Mouse (Mus musculus) C3H10T1/2 (cell line): ENCODE data around the gene Smad9. TPM values are rescaled to one million over a fixed set of nuclear protein-coding genes. Genes with fewer than 3 reads are reported as not detected.

Source experiments
- polyA plus RNA-seq, 2 experiments: library from polyadenylated mRNA; unstranded; fragments of >200 nt; fragmentation: generic; extraction: Trizol; gene quantifications; one replicate each; pipeline ENCODE4 v1.2.1; 2012; ENCODE audit warnings: missing spikeins in 2 of 2

The Smad9 gene
- polyA plus RNA-seq, result under 1 TPM; 0.49 to 0.96 TPM

DNA sequence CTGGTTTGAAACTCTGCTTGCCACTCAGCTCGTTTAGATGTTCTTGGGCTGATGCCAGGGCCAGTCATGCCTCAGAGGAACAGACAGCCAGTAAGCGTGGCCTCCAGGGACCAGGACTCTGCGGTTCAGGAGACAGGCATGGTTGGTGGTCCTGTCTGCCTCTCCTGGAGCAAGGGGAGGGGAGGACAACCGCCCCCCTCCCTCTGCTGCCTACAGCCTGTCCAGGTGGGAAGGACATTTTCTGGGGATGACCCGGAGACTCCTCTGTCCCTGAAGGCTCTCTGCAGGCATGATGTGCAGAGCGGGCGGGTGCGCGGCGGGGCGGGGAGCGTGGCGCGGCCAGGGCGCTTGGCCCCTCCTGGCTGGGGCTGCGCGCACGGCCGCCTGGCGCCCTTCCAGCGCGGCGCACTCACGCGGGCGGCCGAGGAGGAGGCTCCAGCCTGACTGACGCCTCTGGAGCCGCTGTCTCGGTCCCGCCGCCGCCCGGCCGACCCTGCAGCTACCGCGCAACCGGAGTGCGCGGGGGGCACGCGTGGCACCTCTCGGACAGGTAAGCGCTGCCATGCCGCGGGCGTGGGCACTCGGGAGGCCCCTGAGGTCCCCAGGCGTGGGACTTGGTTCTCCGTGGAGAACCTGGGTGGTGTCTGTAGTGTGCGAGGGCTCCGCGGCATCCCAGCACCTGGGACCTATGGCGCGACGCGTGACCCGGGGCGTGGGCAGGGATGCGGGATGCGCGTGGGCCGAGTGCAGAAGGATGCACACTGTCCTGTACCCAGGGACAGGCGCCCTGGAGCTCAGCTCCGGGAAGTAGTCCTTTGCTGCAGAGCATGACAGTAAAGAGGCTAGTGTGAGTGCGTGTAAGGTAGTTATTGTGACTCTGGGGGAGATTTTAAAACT is at the start of gene Smad9:
Smad9 (plus strand) TSS at position 438 of the 897 bp plus-strand sequence.

DNA sequence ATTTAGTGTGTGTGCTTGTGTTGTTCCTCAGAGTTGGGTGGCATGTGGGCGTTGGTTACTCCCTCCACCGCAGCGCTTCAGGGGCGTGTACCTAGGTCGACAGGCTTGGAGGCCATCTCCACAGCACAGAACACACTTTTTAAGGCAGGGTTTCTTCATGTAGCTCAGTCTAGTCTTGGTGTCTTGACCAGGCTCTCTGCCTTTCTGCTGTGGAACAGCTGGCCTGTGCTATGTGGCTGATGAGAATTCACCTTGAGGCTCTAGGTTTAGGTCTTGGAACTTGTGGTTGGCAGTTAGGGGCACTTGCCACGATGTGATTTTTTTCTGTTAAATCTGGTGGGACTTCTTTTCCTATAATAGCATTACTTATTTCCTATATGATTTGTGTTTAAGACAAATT is 41.1 kb upstream of the Smad9 start, which contains the start of gene Gm21958:
Gm21958 (minus strand) TSS at position 101 of the 400 bp plus-strand sequence.

DNA sequence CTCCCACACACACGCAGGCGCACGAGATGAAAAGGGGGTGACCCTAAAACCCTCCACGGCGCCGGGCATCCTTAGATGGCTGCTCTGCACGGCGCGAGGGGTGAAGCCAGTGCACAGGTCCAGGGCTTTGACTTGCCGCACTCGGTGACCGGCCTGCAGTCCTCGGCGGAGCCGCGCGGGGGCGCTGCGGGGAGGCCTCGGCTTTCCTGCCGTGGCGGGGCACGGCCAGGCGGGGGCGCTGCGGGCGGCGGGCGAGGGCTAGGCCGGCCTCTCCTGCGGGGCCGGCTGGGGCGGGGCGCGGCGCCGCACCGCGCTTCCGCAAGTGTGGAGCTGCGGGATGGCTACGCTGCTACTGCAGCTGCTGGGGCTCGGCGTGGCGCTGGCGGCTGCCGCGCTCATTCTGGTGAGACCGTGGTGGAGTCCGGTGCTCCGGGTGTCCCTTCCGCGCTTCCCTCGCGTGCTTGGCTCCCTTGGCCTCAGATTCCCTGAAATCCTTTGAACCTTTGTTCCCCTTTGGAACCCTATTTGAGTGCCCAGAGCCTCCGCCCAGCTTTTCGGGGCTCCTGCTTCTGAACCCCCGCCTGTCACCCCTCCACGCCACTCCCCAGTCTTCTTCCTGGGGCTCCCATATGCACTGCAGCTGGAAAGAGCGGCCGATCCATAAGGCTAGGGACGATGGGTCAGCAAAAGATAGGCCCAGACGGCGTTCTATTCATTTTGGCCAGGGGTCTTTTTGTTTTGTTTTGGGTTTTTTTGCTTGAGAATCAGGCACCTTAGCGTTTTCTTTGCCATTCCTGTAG is 19.9 kb upstream of the Smad9 start, which contains the start of the genes Exosc8 and Alg5:
Exosc8 (minus strand) TSS at position 147 of the 800 bp plus-strand sequence.
Alg5 (plus strand) TSS at position 293 of the 800 bp plus-strand sequence.

GRCm38 (mm10) chr3:54807666-54808217 is 52.4 kb downstream of the Smad9 start, which contains the start of gene Rfxap:
Gene Rfxap, minus strand, starts transcription at chr3:54807791.

Other genes with a start within 250 kb of the Smad9 start
- gene Supt20, start 62.8 kb upstream of the Smad9 start, polyA plus RNA-seq, result 10 to 100 TPM in 1 of 2 experiments, 1 to 10 TPM in 1; 1.6 to 13.5 TPM
- under 1 TPM in 1 of 2 experiments, not detected in 1; 0.11 TPM for gene Gm21958, start 41.2 kb upstream of the Smad9 start, polyA plus RNA-seq
- 10 to 100 TPM; 45.6 to 53.1 TPM for gene Exosc8, start 20.2 kb upstream of the Smad9 start, polyA plus RNA-seq
- gene Alg5, start 20.0 kb upstream of the Smad9 start, polyA plus RNA-seq, result 10 to 100 TPM; 30.0 to 44.2 TPM
- 10 to 100 TPM; 16.4 to 20.1 TPM for gene Rfxap, start 52.2 kb downstream of the Smad9 start, polyA plus RNA-seq
- not detected for gene Sertm1, start 160.3 kb downstream of the Smad9 start, polyA plus RNA-seq